ENCODE assay signal across 18 mouse cellular contexts in the genomic region with DNA sequence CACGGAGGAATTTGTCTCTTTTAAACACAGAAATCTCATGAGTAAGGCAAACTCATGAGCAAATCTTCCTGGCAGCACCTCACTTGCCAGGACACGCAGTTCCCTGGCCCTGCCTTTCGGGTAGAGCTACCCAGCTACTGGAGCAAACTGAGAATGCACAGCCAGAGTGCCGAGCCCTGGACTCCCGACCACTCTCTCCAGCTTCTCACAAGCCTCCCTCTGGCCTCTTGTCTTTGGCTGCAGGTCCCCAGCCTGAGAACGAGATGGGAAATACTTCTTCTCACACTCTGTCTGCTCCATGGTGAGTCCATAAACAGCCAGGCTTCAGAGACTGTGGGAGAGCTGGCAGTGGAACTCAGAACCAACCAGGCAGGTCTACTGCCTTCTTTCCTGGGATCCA. TPM values are rescaled to one million over a fixed set of nuclear protein-coding genes. Genes with fewer than 3 reads are reported as not detected.
DNase-seq lines count a peak whose midpoint lies in the region; ATAC-seq lines count a peak whose summit lies in the region.
"Had no signal": no experiment of that assay in that cellular context is flagged by ENCODE, and none has a peak within 500 bp of the region (broad histone marks: within the 10 kb centered on the region; RNA-seq: fewer than 3 reads in every experiment).

No protein-coding gene starts in this region.

- 47% methylated on average over 6 of the region's 6 CpGs for WGBS in heart, embryonic 16.5 days
- 57% methylated on average over 6 of the region's 6 CpGs for WGBS in midbrain, embryonic 11.5 days
- 65% methylated on average over 6 of the region's 6 CpGs for WGBS in midbrain, embryonic 16.5 days
- WGBS in liver, embryonic 12.5 days (ENCODE audit: insufficient replicate concordance) = 47% methylated on average over 6 of the region's 6 CpGs

- no peak overlapping the region for H3K9ac ChIP-seq in heart, embryonic 16.5 days (ENCODE audit: low read length)
- no peak overlapping the region for H3K9ac ChIP-seq in midbrain, embryonic 11.5 days (ENCODE audit: low read length)
- no peak overlapping the region for H3K9ac ChIP-seq in midbrain, embryonic 16.5 days (ENCODE audit: low read depth, low read length)
- H3K9ac ChIP-seq in liver, embryonic 12.5 days = no peak overlapping the region

- H3K4me1 ChIP-seq in heart, embryonic 16.5 days (ENCODE audit: control insufficient read depth, insufficient read depth, low read length) = peaks cover 15% of the 10 kb centered on the region
- no peaks in the 10 kb centered on the region for H3K4me1 ChIP-seq in midbrain, embryonic 11.5 days (ENCODE audit: control insufficient read depth, insufficient read depth, low read length)
- 0 out of 2 replicates have a peak, but pooled peaks cover 3% of the 10 kb centered on the region for H3K4me1 ChIP-seq in midbrain, embryonic 16.5 days (ENCODE audit: control insufficient read depth, insufficient read depth, low read length)
- no peaks in the 10 kb centered on the region for H3K4me1 ChIP-seq in liver, embryonic 12.5 days
- H3K4me1 ChIP-seq: hindbrain, embryonic 10.5 days; midbrain, embryonic 10.5 days had no signal

- H3K4me2 ChIP-seq in heart, embryonic 16.5 days (ENCODE audit: low read depth, low read length) = no peak overlapping the region
- no peak overlapping the region for H3K4me2 ChIP-seq in midbrain, embryonic 11.5 days
- no peak overlapping the region for H3K4me2 ChIP-seq in midbrain, embryonic 16.5 days (ENCODE audit: low read length)
- no peak overlapping the region for H3K4me2 ChIP-seq in liver, embryonic 12.5 days
- H3K4me2 ChIP-seq: heart, embryonic 11.5 days had no signal

- H3K4me3 ChIP-seq in heart, embryonic 16.5 days (ENCODE audit: low read length) = no peak overlapping the region
- H3K4me3 ChIP-seq in midbrain, embryonic 11.5 days (ENCODE audit: low read depth, low read length) = no peak overlapping the region
- H3K4me3 ChIP-seq in midbrain, embryonic 16.5 days (ENCODE audit: low read depth, low read length) = no peak overlapping the region
- no peak overlapping the region for H3K4me3 ChIP-seq in liver, embryonic 12.5 days
- H3K4me3 ChIP-seq: hindbrain, embryonic 10.5 days; midbrain, embryonic 10.5 days had no signal

- no peak for ATAC-seq in heart, embryonic 16.5 days (replicated peaks; ENCODE audit: extremely low read depth, insufficient read depth, low FRiP score)
- no peak for ATAC-seq in midbrain, embryonic 11.5 days (ENCODE audit: low FRiP score)
- no peak for ATAC-seq in midbrain, embryonic 16.5 days
- no peak for ATAC-seq in liver, embryonic 12.5 days

- no peaks in the 10 kb centered on the region for H3K9me3 ChIP-seq in heart, embryonic 16.5 days (replicated peaks; ENCODE audit: control insufficient read depth, low read length)
- no peaks in the 10 kb centered on the region for H3K9me3 ChIP-seq in midbrain, embryonic 11.5 days (ENCODE audit: control insufficient read depth, low read length)
- H3K9me3 ChIP-seq in midbrain, embryonic 16.5 days (replicated peaks; ENCODE audit: control insufficient read depth, low read length, poor library complexity, severe bottlenecking) = no peaks in the 10 kb centered on the region
- no peaks in the 10 kb centered on the region for H3K9me3 ChIP-seq in liver, embryonic 12.5 days (replicated peaks)
- H3K9me3 ChIP-seq: hindbrain, embryonic 10.5 days; midbrain, embryonic 10.5 days had no signal

- H3K36me3 ChIP-seq in heart, embryonic 16.5 days (ENCODE audit: control insufficient read depth, insufficient read depth) = no peaks in the 10 kb centered on the region
- no peaks in the 10 kb centered on the region for H3K36me3 ChIP-seq in midbrain, embryonic 11.5 days (ENCODE audit: control insufficient read depth, insufficient read depth, low read length)
- no peaks in the 10 kb centered on the region for H3K36me3 ChIP-seq in midbrain, embryonic 16.5 days (ENCODE audit: control insufficient read depth, insufficient read depth, low read length)
- H3K36me3 ChIP-seq in liver, embryonic 12.5 days = no peaks in the 10 kb centered on the region
- H3K36me3 ChIP-seq: hindbrain, embryonic 10.5 days; midbrain, embryonic 10.5 days had no signal

- H3K27me3 ChIP-seq in heart, embryonic 16.5 days (ENCODE audit: control insufficient read depth, insufficient read depth, low read length) = peaks cover 3% of the 10 kb centered on the region; the same call in 1 of the 2 replicates
- no peaks in the 10 kb centered on the region for H3K27me3 ChIP-seq in midbrain, embryonic 11.5 days (ENCODE audit: control insufficient read depth, insufficient read depth, low read length)
- no peaks in the 10 kb centered on the region for H3K27me3 ChIP-seq in midbrain, embryonic 16.5 days (ENCODE audit: control insufficient read depth, insufficient read depth, low read depth, low read length)
- peaks cover 11% of the 10 kb centered on the region; the same call in 1 of the 2 replicates for H3K27me3 ChIP-seq in liver, embryonic 12.5 days (replicated peaks)

- H3K27ac ChIP-seq in heart, embryonic 16.5 days (ENCODE audit: low read length) = peak overlapping the region; percentile 12; the same call in 1 of the 2 replicates
- no peak overlapping the region for H3K27ac ChIP-seq in midbrain, embryonic 11.5 days (ENCODE audit: low read depth, low read length)
- no peak overlapping the region for H3K27ac ChIP-seq in midbrain, embryonic 16.5 days (ENCODE audit: low read length)
- no peak overlapping the region for H3K27ac ChIP-seq in liver, embryonic 12.5 days
- H3K27ac ChIP-seq: hindbrain, embryonic 10.5 days; midbrain, embryonic 10.5 days had no signal

- intact Hi-C loops in heart, postnatal 14 days (cut with DNase I) = no loop called here

- no peak for DNase-seq in heart, postnatal 14 days
- DNase-seq in midbrain, embryonic 11.5 days (ENCODE audit: low spot score, missing footprints) = peak; percentile 69
- DNase-seq in kidney, postnatal 36 days = peak; percentile 42 to 63
- DNase-seq in urinary bladder, postnatal 14 days (ENCODE audit: low spot score) = peak; percentile 62
- DNase-seq: gastrocnemius, postnatal 25 days; lung, adult 2 months; lung, postnatal 36 days; thymus, postnatal 25 days had no signal

RNA-seq across cellular contexts. Expression of a gene that starts 2.3 kb away (rescaled TPM):
- 0.21 TPM in 1 of 2 replicates, not detected in the other for polyA plus RNA-seq in heart, embryonic 16.5 days (2015; fragmentation: Nextera tagmentation; extraction: Ambion mirVana)
- total RNA-seq in heart, postnatal 14 days (2021) = under 1 TPM; 0.17 to 0.41 TPM
- not detected in 2 replicates for polyA plus RNA-seq in midbrain, embryonic 11.5 days (2014; fragmentation: Nextera tagmentation; extraction: Ambion mirVana)
- not detected in 2 replicates for polyA plus RNA-seq in midbrain, embryonic 16.5 days (2015; fragmentation: Nextera tagmentation; extraction: Ambion mirVana)
- not detected in 2 replicates for polyA plus RNA-seq in liver, embryonic 12.5 days (2016; fragmentation: Nextera tagmentation; extraction: Ambion mirVana)
- total RNA-seq: gastrocnemius, postnatal 25 days; layer of hippocampus, postnatal 25 days; left cerebral cortex, postnatal 14 days; neutrophil, adult 5-6 weeks had no signal
- polyA plus RNA-seq: hindbrain, embryonic 10.5 days; midbrain, embryonic 10.5 days had no signal

RNA-seq across cellular contexts. Expression of a gene that starts 23.5 kb away (rescaled TPM):
- polyA plus RNA-seq in heart, embryonic 16.5 days (2015; fragmentation: Nextera tagmentation; extraction: Ambion mirVana) = 0.46 TPM in 1 of 2 replicates, not detected in the other
- under 1 TPM in 1 of 2 experiments, not detected in 1; 0.19 TPM for total RNA-seq in heart, postnatal 14 days (2021)
- polyA plus RNA-seq in midbrain, embryonic 11.5 days (2014; fragmentation: Nextera tagmentation; extraction: Ambion mirVana) = not detected in 2 replicates
- not detected in 2 replicates for polyA plus RNA-seq in midbrain, embryonic 16.5 days (2015; fragmentation: Nextera tagmentation; extraction: Ambion mirVana)
- 0.11 and 0.13 TPM in 2 replicates for polyA plus RNA-seq in liver, embryonic 12.5 days (2016; fragmentation: Nextera tagmentation; extraction: Ambion mirVana)
- total RNA-seq: gastrocnemius, postnatal 25 days; layer of hippocampus, postnatal 25 days had no signal
- polyA plus RNA-seq: embryonic facial prominence, embryonic 14.5 days; heart, embryonic 11.5 days; hindbrain, embryonic 10.5 days; midbrain, embryonic 10.5 days had no signal

Comparison
In these comparisons a context has a peak if more than half of its experiments do, and no peak if none do; other contexts are left out.
1. DNase-seq: peak in midbrain, embryonic 11.5 days (single experiment), kidney, postnatal 36 days (2 of 2) and urinary bladder, postnatal 14 days (single experiment); none in heart, postnatal 14 days (0 of 2).